Mouse (Mus musculus): ENCODE results near the gene Rfxank. TPM values are rescaled to one million over a fixed set of nuclear protein-coding genes. Genes with fewer than 3 reads are reported as not detected.

Gene Rfxank
- polyA plus RNA-seq, 1 experiment: 13.5 TPM

DNA sequence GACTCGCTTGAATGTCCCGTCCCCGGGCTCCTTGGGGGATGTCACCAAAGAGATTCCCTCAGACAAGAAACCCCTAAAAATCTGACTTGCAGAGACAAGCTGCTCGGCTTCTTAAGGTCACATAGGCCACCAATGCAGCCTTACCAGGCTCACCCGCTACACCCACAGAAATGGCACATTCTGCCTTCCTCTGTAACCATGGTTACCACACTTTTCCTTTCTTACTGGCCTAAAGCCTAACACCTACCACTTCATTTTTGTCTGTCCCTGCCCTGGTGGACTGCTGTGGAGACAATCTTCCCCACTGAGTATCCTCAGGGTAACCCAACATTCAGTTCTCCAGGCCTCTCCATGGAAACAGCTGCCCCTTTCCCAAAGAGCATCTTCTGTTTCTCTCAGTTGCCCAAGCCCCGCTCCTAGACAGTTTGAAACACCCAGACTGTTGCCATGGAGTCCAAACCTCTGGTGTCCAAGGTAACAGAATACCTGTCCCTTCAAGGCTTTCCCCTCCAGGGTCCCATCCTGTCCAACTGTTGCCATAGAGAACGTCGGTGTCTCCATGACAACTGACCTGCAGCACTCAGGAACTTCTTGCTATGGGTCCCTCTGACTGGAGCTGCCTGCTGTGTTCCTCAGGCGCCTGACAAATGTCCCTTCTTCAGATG, 49.5 kb downstream of the Rfxank start:
- TF ChIP-seq CTCF (IDR thresholded peaks at IDR 0.05; ENCODE audit: low read depth, low read length) (no peak), POLR2A (IDR thresholded peaks at IDR 0.05; ENCODE audit: borderline replicate concordance, low read depth, low read length) (no peak)
- no peak overlapping the region for H3K4me3 ChIP-seq (ENCODE audit: insufficient read depth, low read length)
- H3K4me1 ChIP-seq (ENCODE audit: control insufficient read depth, insufficient read depth, low read length): no peaks in the 10 kb centered on the region; the same call in 1 of the 2 replicates
- no peak overlapping the region for H3K27ac ChIP-seq (ENCODE audit: insufficient read depth, low read depth, low read length)

DNA sequence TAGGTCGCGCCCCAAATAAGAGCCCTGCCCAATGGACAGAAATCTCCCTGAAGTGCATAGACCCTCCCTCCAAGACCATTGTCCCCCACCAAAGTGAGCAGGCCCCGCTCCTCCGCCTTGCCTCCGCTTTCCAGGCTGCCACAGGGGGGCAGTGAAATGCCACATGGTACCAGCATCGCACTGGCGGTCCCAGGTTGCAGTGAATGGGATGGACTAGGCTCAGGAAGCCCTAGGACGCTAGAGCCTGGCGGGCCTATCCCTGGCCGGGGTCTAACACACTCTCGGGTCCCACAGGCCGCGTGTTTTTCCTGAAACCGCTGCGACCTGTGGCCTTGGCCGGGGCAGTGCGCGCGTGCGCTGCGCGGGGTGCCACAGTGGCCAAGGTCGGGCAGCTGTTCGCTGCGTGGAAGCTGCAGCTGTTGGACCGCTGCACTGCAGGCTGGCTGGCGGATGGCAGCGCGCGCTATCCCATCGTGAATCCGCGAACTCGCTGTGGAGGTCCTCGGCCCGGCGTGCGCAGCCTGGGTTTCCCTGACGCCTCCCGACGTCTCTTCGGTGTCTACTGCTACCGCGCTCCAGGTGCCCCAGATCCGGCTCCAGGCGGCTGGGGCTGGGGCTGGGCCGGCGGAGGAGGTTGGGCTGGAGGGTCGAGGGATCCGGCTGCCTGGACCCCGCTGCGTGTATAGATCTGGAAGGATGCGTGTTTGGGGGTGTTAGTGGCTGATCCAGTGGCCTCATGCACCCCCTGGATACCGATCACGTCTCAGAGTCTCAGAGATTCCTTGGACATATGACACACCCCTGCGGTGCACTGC, 50.9 kb downstream of the Rfxank start:
- no peak overlapping the region for H3K4me3 ChIP-seq (ENCODE audit: insufficient read depth, low read length)
- H3K4me1 ChIP-seq (ENCODE audit: control insufficient read depth, insufficient read depth, low read length): peaks cover 2% of the 10 kb centered on the region
- no peak overlapping the region for H3K27ac ChIP-seq (ENCODE audit: insufficient read depth, low read depth, low read length)
- 0 out of 2 replicates have a peak, but pooled peaks have one; percentile 12 for TF ChIP-seq CTCF (IDR thresholded peaks at IDR 0.05; ENCODE audit: low read depth, low read length)
- no peak for TF ChIP-seq POLR2A (IDR thresholded peaks at IDR 0.05; ENCODE audit: borderline replicate concordance, low read depth, low read length)

DNA sequence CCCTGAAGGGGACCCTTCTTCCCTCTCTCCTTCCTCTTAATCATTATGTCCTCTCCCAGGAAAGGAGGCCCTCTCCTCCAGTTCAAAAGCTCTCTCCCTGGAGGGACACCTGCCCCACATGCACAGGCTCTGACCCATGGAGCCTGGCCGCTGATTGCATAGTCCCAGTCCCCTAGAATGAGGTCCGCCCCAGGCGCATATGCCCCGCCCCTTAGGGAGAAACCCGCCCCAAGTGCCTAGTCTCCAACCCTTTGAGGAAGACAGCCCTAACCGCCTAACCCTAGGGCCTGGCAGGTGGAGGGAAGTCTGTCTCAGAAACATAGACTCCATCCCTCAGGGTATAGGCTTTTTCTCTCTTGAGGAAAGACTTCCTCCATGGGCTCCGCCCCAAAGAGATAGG, 51.7 kb downstream of the Rfxank start:
- TF ChIP-seq CTCF (IDR thresholded peaks at IDR 0.05; ENCODE audit: low read depth, low read length) (no peak), POLR2A (IDR thresholded peaks at IDR 0.05; ENCODE audit: borderline replicate concordance, low read depth, low read length) (no peak)

DNA sequence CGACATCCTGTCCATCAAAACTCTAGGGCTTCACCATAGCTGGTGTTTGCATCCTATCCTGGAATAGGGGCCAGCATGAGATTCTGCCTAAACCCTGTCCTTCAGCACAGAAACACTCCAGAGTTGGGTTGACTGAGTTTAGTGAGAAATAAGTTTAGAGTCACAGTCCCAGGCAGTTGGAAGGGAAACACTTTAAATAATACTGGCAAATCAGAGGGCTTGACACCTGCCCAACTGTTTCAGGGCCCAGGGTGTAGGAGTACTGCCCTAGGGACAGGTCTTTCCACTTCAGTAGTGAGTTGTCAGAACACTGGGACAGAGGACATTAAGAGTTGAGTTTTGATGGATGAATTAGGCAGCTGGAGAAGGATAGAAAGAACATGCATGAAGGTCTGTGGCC, 52.8 kb downstream of the Rfxank start:
- Histone ChIP-seq H3K4me1 (ENCODE audit: control insufficient read depth, insufficient read depth, low read length) (peaks cover 3% of the 10 kb centered on the region), H3K4me3 (ENCODE audit: insufficient read depth, low read length) (no peak overlapping the region), H3K27ac (ENCODE audit: insufficient read depth, low read depth, low read length) (no peak overlapping the region)
- TF ChIP-seq POLR2A (IDR thresholded peaks at IDR 0.05; ENCODE audit: borderline replicate concordance, low read depth, low read length): no peak

More for the DNA sequence above, 51.7 kb downstream of the Rfxank start:
- Histone ChIP-seq H3K4me3 (ENCODE audit: insufficient read depth, low read length) (no peak overlapping the region), H3K4me1 (ENCODE audit: control insufficient read depth, insufficient read depth, low read length) (peaks cover 3% of the 10 kb centered on the region), H3K27ac (ENCODE audit: insufficient read depth, low read depth, low read length) (no peak overlapping the region)

DNA sequence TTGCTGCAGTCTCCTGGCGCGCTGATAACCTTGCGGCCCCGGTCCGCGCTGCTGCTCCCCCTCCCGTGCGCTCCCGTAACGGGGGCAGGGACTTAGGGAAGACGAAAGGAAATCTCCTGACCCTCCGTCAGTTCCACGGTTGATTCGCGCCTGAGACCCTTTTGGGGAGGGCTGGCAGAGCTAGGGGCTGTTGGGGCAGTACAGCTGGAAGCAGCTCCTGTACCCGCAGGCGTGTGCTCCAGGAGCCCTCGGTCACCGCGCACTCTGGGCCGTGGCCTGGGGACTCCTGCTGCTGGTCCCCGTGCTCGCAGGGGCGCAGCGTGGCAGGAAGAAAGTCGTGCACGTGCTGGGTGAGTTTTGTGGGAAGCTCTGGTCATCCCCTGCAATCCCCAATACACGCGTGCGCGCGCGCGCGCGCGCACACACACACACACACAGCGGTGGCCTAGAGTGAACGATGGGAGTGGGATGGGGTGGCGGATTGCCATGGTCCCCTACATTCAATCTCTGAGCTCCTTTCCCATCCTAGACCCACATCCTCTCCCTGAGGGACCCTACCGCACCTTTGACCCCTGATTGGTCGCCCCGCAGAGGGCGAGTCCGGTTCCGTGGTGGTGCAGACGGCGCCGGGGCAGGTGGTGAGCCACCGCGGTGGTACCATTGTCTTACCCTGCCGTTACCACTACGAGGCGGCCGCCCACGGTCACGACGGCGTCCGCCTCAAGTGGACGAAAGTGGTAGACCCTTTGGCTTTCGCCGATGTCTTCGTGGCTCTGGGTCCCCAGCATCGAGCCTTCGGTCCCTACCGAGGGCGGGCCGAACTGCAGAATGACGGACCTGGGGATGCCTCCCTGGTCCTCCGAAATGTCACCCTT, 54.5 kb downstream of the Rfxank start:
- Histone ChIP-seq H3K4me1 (ENCODE audit: control insufficient read depth, insufficient read depth, low read length) (peaks cover 3% of the 10 kb centered on the region), H3K4me3 (ENCODE audit: insufficient read depth, low read length) (peak overlapping the region; percentile 59), H3K27ac (ENCODE audit: insufficient read depth, low read depth, low read length) (no peak overlapping the region)
- TF ChIP-seq POLR2A (IDR thresholded peaks at IDR 0.05; ENCODE audit: borderline replicate concordance, low read depth, low read length) (no peak), CTCF (IDR thresholded peaks at IDR 0.05; ENCODE audit: low read depth, low read length) (no peak)

DNA sequence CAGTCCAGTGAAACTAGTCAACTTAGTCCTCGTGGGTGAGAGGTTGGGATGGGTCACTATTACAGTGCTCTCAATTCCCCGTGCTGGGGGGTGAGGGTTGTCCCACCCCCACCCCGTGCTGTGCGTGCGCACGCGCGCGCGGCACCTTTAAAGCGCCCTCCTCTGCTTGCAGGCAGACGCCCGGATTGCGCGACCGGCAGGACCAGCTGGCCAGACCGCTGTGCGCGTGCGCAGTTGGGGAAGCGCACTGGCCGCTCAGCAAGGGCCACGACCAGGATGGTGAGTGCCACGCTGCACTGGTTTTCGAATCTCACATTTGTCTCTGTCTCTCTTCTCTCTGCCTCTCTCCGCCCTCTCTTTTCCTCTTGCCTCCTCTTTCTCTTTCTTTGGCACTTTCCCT, 55.7 kb downstream of the Rfxank start, which contains the start of gene Hapln4:
Hapln4 (plus strand) TSS at position 173 of the 400 bp plus-strand sequence.
- Histone ChIP-seq H3K4me3 (ENCODE audit: insufficient read depth, low read length) (peak within 1 kb of the TSS; percentile 59), H3K4me1 (ENCODE audit: control insufficient read depth, insufficient read depth, low read length) (peaks cover 3% of the 10 kb centered on the region), H3K27ac (ENCODE audit: insufficient read depth, low read depth, low read length) (no peak within 1 kb of the TSS)
- no peak for TF ChIP-seq CTCF (IDR thresholded peaks at IDR 0.05; ENCODE audit: low read depth, low read length)
- no peak for TF ChIP-seq POLR2A (IDR thresholded peaks at IDR 0.05; ENCODE audit: borderline replicate concordance, low read depth, low read length)

DNA sequence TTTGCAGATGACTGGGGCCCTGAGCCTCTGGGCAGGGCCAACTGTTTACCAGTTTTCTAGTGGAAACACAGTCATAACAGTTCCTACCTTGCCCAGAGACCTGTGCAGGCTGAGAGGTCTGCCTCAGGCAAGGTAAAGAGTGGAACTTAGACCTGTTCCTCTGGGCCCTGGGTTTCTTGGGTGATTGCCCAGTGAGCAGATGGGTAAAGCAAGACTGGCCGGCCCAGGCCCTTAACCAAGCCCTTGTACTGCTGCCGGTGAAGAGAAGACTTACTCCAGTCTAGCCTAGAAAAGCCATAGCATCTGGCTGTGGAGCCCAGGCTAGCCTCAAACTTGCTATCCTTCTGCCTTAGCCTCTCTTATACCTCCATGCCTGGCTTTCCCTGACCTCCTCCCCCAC, 57.0 kb downstream of the Rfxank start:
- Histone ChIP-seq H3K27ac (ENCODE audit: insufficient read depth, low read depth, low read length) (no peak overlapping the region), H3K4me3 (ENCODE audit: insufficient read depth, low read length) (no peak overlapping the region), H3K4me1 (ENCODE audit: control insufficient read depth, insufficient read depth, low read length) (peaks cover 3% of the 10 kb centered on the region)
- TF ChIP-seq CTCF (IDR thresholded peaks at IDR 0.05; ENCODE audit: low read depth, low read length) (no peak), POLR2A (IDR thresholded peaks at IDR 0.05; ENCODE audit: borderline replicate concordance, low read depth, low read length) (no peak)

Other genes starting within 250 kb of the Rfxank start
- gene Tssk6, start 237.0 kb downstream of the Rfxank start, polyA plus RNA-seq (2012; ENCODE audit: insufficient read depth, insufficient read length, missing spikeins): 0.60 TPM in 1 of 2 replicates, not detected in the other
- 86.8 and 90.6 TPM in 2 replicates for gene Ndufa13, start 236.6 kb downstream of the Rfxank start, polyA plus RNA-seq (2012; ENCODE audit: insufficient read depth, insufficient read length, missing spikeins)
- gene Yjefn3, start 236.4 kb downstream of the Rfxank start, polyA plus RNA-seq (2012; ENCODE audit: insufficient read depth, insufficient read length, missing spikeins): not detected in 2 replicates
- 36.5 and 36.9 TPM in 2 replicates for gene Gatad2a, start 142.8 kb downstream of the Rfxank start, polyA plus RNA-seq (2012; ENCODE audit: insufficient read depth, insufficient read length, missing spikeins)
- gene Mau2, start 96.4 kb downstream of the Rfxank start, polyA plus RNA-seq (2012; ENCODE audit: insufficient read depth, insufficient read length, missing spikeins): 47.2 and 51.1 TPM in 2 replicates
- 23.4 and 25.5 TPM in 2 replicates for gene Sugp1, start 96.3 kb downstream of the Rfxank start, polyA plus RNA-seq (2012; ENCODE audit: insufficient read depth, insufficient read length, missing spikeins)
- gene Tm6sf2, start 66.2 kb downstream of the Rfxank start, polyA plus RNA-seq (2012; ENCODE audit: insufficient read depth, insufficient read length, missing spikeins): not detected in 2 replicates
- gene Hapln4, start 55.7 kb downstream of the Rfxank start, polyA plus RNA-seq (2012; ENCODE audit: insufficient read depth, insufficient read length, missing spikeins): not detected in 2 replicates
- gene Ncan, start 18.3 kb downstream of the Rfxank start, polyA plus RNA-seq (2012; ENCODE audit: insufficient read depth, insufficient read length, missing spikeins): not detected in 2 replicates
- gene Nr2c2ap, start 7.8 kb downstream of the Rfxank start, polyA plus RNA-seq (2012; ENCODE audit: insufficient read depth, insufficient read length, missing spikeins): 21.2 and 21.9 TPM in 2 replicates
- 43.3 and 51.9 TPM in 2 replicates for gene Borcs8, start 345 bp upstream of the Rfxank start, polyA plus RNA-seq (2012; ENCODE audit: insufficient read depth, insufficient read length, missing spikeins)
- not detected in 2 replicates for gene Mef2b, start 557 bp upstream of the Rfxank start, polyA plus RNA-seq (2012; ENCODE audit: insufficient read depth, insufficient read length, missing spikeins)
- gene Tmem161a, start 33.2 kb upstream of the Rfxank start, polyA plus RNA-seq (2012; ENCODE audit: insufficient read depth, insufficient read length, missing spikeins): 27.5 and 28.1 TPM in 2 replicates
- gene Slc25a42, start 73.2 kb upstream of the Rfxank start, polyA plus RNA-seq (2012; ENCODE audit: insufficient read depth, insufficient read length, missing spikeins): 2.9 and 3.8 TPM in 2 replicates
- 24.3 and 26.5 TPM in 2 replicates for gene Sugp2, start 95.1 kb upstream of the Rfxank start, polyA plus RNA-seq (2012; ENCODE audit: insufficient read depth, insufficient read length, missing spikeins)
- gene Armc6, start 95.3 kb upstream of the Rfxank start, polyA plus RNA-seq (2012; ENCODE audit: insufficient read depth, insufficient read length, missing spikeins): 5.0 and 6.6 TPM in 2 replicates
- 27.4 and 29.3 TPM in 2 replicates for gene Homer3, start 143.7 kb upstream of the Rfxank start, polyA plus RNA-seq (2012; ENCODE audit: insufficient read depth, insufficient read length, missing spikeins)
- 23.9 and 24.3 TPM in 2 replicates for gene Ddx49, start 163.3 kb upstream of the Rfxank start, polyA plus RNA-seq (2012; ENCODE audit: insufficient read depth, insufficient read length, missing spikeins)
- 119 and 139 TPM in 2 replicates for gene Cope, start 163.4 kb upstream of the Rfxank start, polyA plus RNA-seq (2012; ENCODE audit: insufficient read depth, insufficient read length, missing spikeins)
- gene Cers1, start 176.6 kb upstream of the Rfxank start, polyA plus RNA-seq (2012; ENCODE audit: insufficient read depth, insufficient read length, missing spikeins): not detected in 2 replicates
- gene Gdf1, start 190.7 kb upstream of the Rfxank start, polyA plus RNA-seq (2012; ENCODE audit: insufficient read depth, insufficient read length, missing spikeins): not detected in 2 replicates
- 30.6 and 31.6 TPM in 2 replicates for gene Upf1, start 214.1 kb upstream of the Rfxank start, polyA plus RNA-seq (2012; ENCODE audit: insufficient read depth, insufficient read length, missing spikeins)
- gene Comp, start 234.4 kb upstream of the Rfxank start, polyA plus RNA-seq (2012; ENCODE audit: insufficient read depth, insufficient read length, missing spikeins): 1.1 and 1.2 TPM in 2 replicates